Mouse (Mus musculus) lung, postnatal 0 days (tissue): ENCODE results near the gene Fbxw15.
"Not testable (repeated sequence)": the region's sequence is repeated elsewhere in the genome, so short reads cannot be mapped to it uniquely, and the experiment has no call there.

Source experiments
- CTCF ChIP-seq: IDR thresholded peaks from 2 replicates; pipeline ENCODE4 v1.5.1; 2016; ENCODE audit warnings: antibody characterized with exemption, mild to moderate bottlenecking
- EP300 ChIP-seq: IDR thresholded peaks from 2 replicates; pipeline ENCODE4 v1.6.1; 2016; ENCODE audit warnings: antibody characterized with exemption, mild to moderate bottlenecking, control low read depth

- peak; percentile 35 for TF ChIP-seq CTCF
- TF ChIP-seq EP300 = not testable (repeated sequence)
Measured at GRCm38 (mm10) chr9:109602128-109602527, 34.1 kb upstream of the Fbxw15 start.
